Mouse (Mus musculus) liver, embryonic 15.5 days (tissue): ENCODE measurements around the gene Olfr782. TPM values are rescaled to one million over a fixed set of nuclear protein-coding genes. Genes with fewer than 3 reads are reported as not detected.
"Not testable (repeated sequence)": the region's sequence is repeated elsewhere in the genome, so short reads cannot be mapped to it uniquely, and the experiment has no call there.

Experiments used
- ATAC-seq: fragments of 200-750 bp; cut with Nextera tagmentation; 2 replicates; pipeline ENCODE4 v1.8.0; 2017; ENCODE audit warnings: moderate number of reproducible peaks, mild to moderate bottlenecking, moderate library complexity; ENCODE audit not compliant: insufficient read depth
- H3K27ac ChIP-seq: fragments of 300-500 bp; sonication (generic); replicated peaks from 2 replicates; pipeline ENCODE4 v1.5.1; 2015; ENCODE audit warnings: mild to moderate bottlenecking, inconsistent platforms
- H3K27me3 ChIP-seq: fragments of 300-500 bp; sonication (generic); 2 replicates; pipeline ENCODE4 v1.6.1; 2015; ENCODE audit warnings: mild to moderate bottlenecking, inconsistent platforms
- H3K36me3 ChIP-seq: fragments of 300-500 bp; sonication (generic); replicated peaks from 2 replicates; pipeline ENCODE4 v1.6.1; 2015; ENCODE audit warnings: moderate library complexity, mild to moderate bottlenecking, inconsistent platforms
- H3K4me1 ChIP-seq: fragments of 300-500 bp; sonication (generic); replicated peaks from 2 replicates; pipeline ENCODE4 v1.6.1; 2015; ENCODE audit warnings: inconsistent platforms
- H3K4me2 ChIP-seq: fragments of 300-500 bp; sonication (generic); 2 replicates; pipeline ENCODE4 v1.6.1; 2015; ENCODE audit warnings: moderate library complexity, mild to moderate bottlenecking, inconsistent platforms
- H3K4me3 ChIP-seq: fragments of 300-500 bp; sonication (generic); replicated peaks from 2 replicates; pipeline ENCODE4 v1.5.1; 2015; ENCODE audit warnings: mild to moderate bottlenecking, inconsistent platforms
- H3K9ac ChIP-seq: fragments of 300-500 bp; sonication (generic); 2 replicates; pipeline ENCODE4 v1.6.1; 2015; ENCODE audit warnings: moderate library complexity, mild to moderate bottlenecking, inconsistent platforms
- H3K9me3 ChIP-seq: fragments of 300-500 bp; sonication (generic); replicated peaks from 2 replicates; pipeline ENCODE4 v1.6.1; 2016; ENCODE audit warnings: inconsistent platforms
- WGBS: fragments of 180-500 bp; shearing (Covaris S2); methylation state at CpG from one replicate; pipeline ENCODE4 v1.1.7; 2015; ENCODE audit warnings: mixed read lengths; ENCODE audit not compliant: insufficient replicate concordance; 5-methylcytosine and 5-hydroxymethylcytosine counted together
- polyA plus RNA-seq: library from polyadenylated mRNA; unstranded; fragments of >200 nt; fragmentation: Nextera tagmentation; extraction: Ambion mirVana; gene quantifications from 2 replicates; pipeline ENCODE4 v1.2.1, GENCODE M21; 2015

The Olfr782 gene
- polyA plus RNA-seq, result not detected in 2 replicates

GRCm38 (mm10) chr10:129348550-129348949, at the start of gene Olfr782:
Gene Olfr782 (plus strand): TSS chr10:129348850.
- H3K27me3 ChIP-seq, result no peaks in the 10 kb centered on the region
- whole genome bisulfite sequencing, result 62% methylated on average over 3 of the region's 3 CpGs

GRCm38 (mm10) chr10:129312973-129313372, 35.7 kb upstream of the Olfr782 start:
- H3K4me3 ChIP-seq, H3K27me3 ChIP-seq, H3K4me1 ChIP-seq, ATAC-seq, H3K9ac ChIP-seq, H3K4me2 ChIP-seq, H3K36me3 ChIP-seq, H3K9me3 ChIP-seq, H3K27ac ChIP-seq: not testable (repeated sequence)
- 21% methylated on average over 1 of the region's 1 CpGs for WGBS

More at GRCm38 (mm10) chr10:129348550-129348949, at the start of gene Olfr782:
- H3K4me3 ChIP-seq, result no peak within 1 kb of the TSS
- no peaks in the 10 kb centered on the region for H3K36me3 ChIP-seq
- no peaks in the 10 kb centered on the region for H3K4me1 ChIP-seq
- no peak within 1 kb of the TSS for H3K9ac ChIP-seq
- no peak within 1 kb of the TSS for H3K27ac ChIP-seq
- no peak within 1 kb of the TSS for H3K4me2 ChIP-seq
- no peaks in the 10 kb centered on the region; the same call in 1 of the 2 replicates for H3K9me3 ChIP-seq
- ATAC-seq, result no peak

GRCm38 (mm10) chr10:129313521-129313920, 35.1 kb upstream of the Olfr782 start:
- not testable (repeated sequence) for ATAC-seq, H3K4me1 ChIP-seq

GRCm38 (mm10) chr10:129317817-129318216, 30.8 kb upstream of the Olfr782 start, which contains the start of gene Olfr780:
Gene Olfr780 (plus strand): TSS chr10:129318117.
- no peak within 1 kb of the TSS for H3K9ac ChIP-seq
- no peak within 1 kb of the TSS for H3K4me2 ChIP-seq
- ATAC-seq, result no peak
- no peak within 1 kb of the TSS for H3K4me3 ChIP-seq
- no peaks in the 10 kb centered on the region for H3K36me3 ChIP-seq
- H3K4me1 ChIP-seq, result no peaks in the 10 kb centered on the region
- no peaks in the 10 kb centered on the region for H3K27me3 ChIP-seq
- no peaks in the 10 kb centered on the region for H3K9me3 ChIP-seq
- WGBS, result 57% methylated on average over 3 of the region's 3 CpGs
- H3K27ac ChIP-seq, result no peak within 1 kb of the TSS

More at GRCm38 (mm10) chr10:129313521-129313920, 35.1 kb upstream of the Olfr782 start:
- not testable (repeated sequence) for H3K27ac ChIP-seq, H3K27me3 ChIP-seq, H3K36me3 ChIP-seq, H3K9ac ChIP-seq, H3K4me2 ChIP-seq, H3K4me3 ChIP-seq, H3K9me3 ChIP-seq
- 20% methylated on average over 1 of the region's 1 CpGs for WGBS

- no peaks in the 10 kb centered on the region for H3K9me3 ChIP-seq
- H3K27ac ChIP-seq, result no peak within 1 kb of the TSS
- H3K27me3 ChIP-seq, result no peaks in the 10 kb centered on the region
- no peak within 1 kb of the TSS for H3K9ac ChIP-seq
- no peak for ATAC-seq
- no peaks in the 10 kb centered on the region for H3K36me3 ChIP-seq
- H3K4me2 ChIP-seq, result no peak within 1 kb of the TSS
- no peaks in the 10 kb centered on the region for H3K4me1 ChIP-seq
- no peak within 1 kb of the TSS for H3K4me3 ChIP-seq
Measured at GRCm38 (mm10) chr10:129328554-129328953, 20.1 kb upstream of the Olfr782 start, which contains the start of gene Olfr781. Gene Olfr781 (plus strand): TSS chr10:129328854.

GRCm38 (mm10) chr10:129352475-129352874, 3.8 kb downstream of the Olfr782 start:
- H3K9ac ChIP-seq, H3K4me1 ChIP-seq, H3K27me3 ChIP-seq, H3K36me3 ChIP-seq, H3K4me2 ChIP-seq, H3K4me3 ChIP-seq, H3K27ac ChIP-seq, H3K9me3 ChIP-seq, ATAC-seq: not testable (repeated sequence)
- 47% methylated on average over 2 of the region's 2 CpGs for WGBS

- H3K4me2 ChIP-seq, H3K4me3 ChIP-seq, H3K36me3 ChIP-seq, H3K27me3 ChIP-seq, H3K4me1 ChIP-seq, H3K9me3 ChIP-seq, ATAC-seq, H3K9ac ChIP-seq, H3K27ac ChIP-seq: not testable (repeated sequence)
- 59% methylated on average over 4 of the region's 4 CpGs for WGBS
Measured at GRCm38 (mm10) chr10:129356496-129356895, 7.8 kb downstream of the Olfr782 start.

- Histone ChIP-seq H3K36me3 (no peaks in the 10 kb centered on the region), H3K4me2 (no peak overlapping the region), H3K27ac (no peak overlapping the region), H3K4me3 (no peak overlapping the region), H3K9me3 (no peaks in the 10 kb centered on the region), H3K9ac (no peak overlapping the region), H3K4me1 (no peaks in the 10 kb centered on the region), H3K27me3 (no peaks in the 10 kb centered on the region)
- ATAC-seq, result no peak
- 58% methylated on average over 5 of the region's 5 CpGs for WGBS
Measured at GRCm38 (mm10) chr10:129357307-129357706, 8.7 kb downstream of the Olfr782 start.

- WGBS, result 65% methylated on average over 5 of the region's 5 CpGs
- not testable (repeated sequence) for H3K9ac ChIP-seq, H3K4me3 ChIP-seq, H3K27me3 ChIP-seq, H3K36me3 ChIP-seq, H3K4me1 ChIP-seq, H3K4me2 ChIP-seq, ATAC-seq, H3K9me3 ChIP-seq, H3K27ac ChIP-seq
Measured at GRCm38 (mm10) chr10:129374051-129374450, 25.4 kb downstream of the Olfr782 start.

- Histone ChIP-seq H3K9me3 (no peaks in the 10 kb centered on the region), H3K27ac (no peak within 1 kb of the TSS), H3K4me2 (no peak within 1 kb of the TSS), H3K27me3 (no peaks in the 10 kb centered on the region), H3K4me3 (no peak within 1 kb of the TSS), H3K4me1 (no peaks in the 10 kb centered on the region), H3K36me3 (no peaks in the 10 kb centered on the region), H3K9ac (no peak within 1 kb of the TSS)
- no peak for ATAC-seq
Measured at GRCm38 (mm10) chr10:129383783-129384182, 35.1 kb downstream of the Olfr782 start, which contains the start of gene Olfr784. Gene Olfr784 (plus strand): TSS chr10:129384083.

GRCm38 (mm10) chr10:129400892-129401291, 52.2 kb downstream of the Olfr782 start:
- ATAC-seq, result no peak
- Histone ChIP-seq H3K27ac (no peak overlapping the region), H3K4me1 (no peaks in the 10 kb centered on the region), H3K4me3 (no peak overlapping the region), H3K36me3 (no peaks in the 10 kb centered on the region), H3K9me3 (0 out of 2 replicates have a peak, but pooled peaks cover 3% of the 10 kb centered on the region), H3K9ac (no peak overlapping the region), H3K4me2 (no peak overlapping the region), H3K27me3 (no peaks in the 10 kb centered on the region)
- 44% methylated on average over 5 of the region's 5 CpGs for WGBS
